Mouse (Mus musculus) forebrain, embryonic 11.5 days (tissue): ENCODE data around the gene Armh3. TPM values are rescaled to one million over a fixed set of nuclear protein-coding genes. Genes with fewer than 3 reads are reported as not detected.

Experiments used
- ATAC-seq: fragments of 200-750 bp; cut with Nextera tagmentation; replicated peaks from 2 replicates; pipeline ENCODE4 v1.8.0; 2017; ENCODE audit warnings: moderate TSS enrichment; ENCODE audit not compliant: low FRiP score
- DNase-seq: peaks from one replicate; pipeline ENCODE4 v3.0.0-alpha.2; 2017; ENCODE audit warnings: low spot score
- H3K27ac ChIP-seq: fragments of 300-500 bp; sonication (generic); 2 replicates; pipeline ENCODE4 v1.5.1; 2014; ENCODE audit warnings: low read depth, low read length
- H3K27me3 ChIP-seq: fragments of 300-500 bp; sonication (generic); 2 replicates; pipeline ENCODE4 v1.6.1; 2014; ENCODE audit warnings: mild to moderate bottlenecking, low read length, mixed read lengths; ENCODE audit not compliant: control insufficient read depth, insufficient read depth
- H3K36me3 ChIP-seq: fragments of 300-500 bp; sonication (generic); 2 replicates; pipeline ENCODE4 v1.6.1; 2014; ENCODE audit warnings: mild to moderate bottlenecking, low read length, moderate library complexity, mixed read lengths; ENCODE audit not compliant: control insufficient read depth, insufficient read depth
- H3K4me1 ChIP-seq: fragments of 300-500 bp; sonication (generic); replicated peaks from 2 replicates; pipeline ENCODE4 v1.6.1; 2014; ENCODE audit warnings: low read length, mixed read lengths; ENCODE audit not compliant: control insufficient read depth, insufficient read depth
- H3K4me2 ChIP-seq: fragments of 300-500 bp; sonication (generic); 2 replicates; pipeline ENCODE4 v1.6.1; 2014; ENCODE audit warnings: low read depth, mild to moderate bottlenecking, low read length, moderate library complexity, mixed read lengths; ENCODE audit not compliant: severe bottlenecking
- H3K4me3 ChIP-seq: fragments of 300-500 bp; sonication (generic); 2 replicates; pipeline ENCODE4 v1.5.1; 2014; ENCODE audit warnings: low read depth, low read length
- H3K9ac ChIP-seq: fragments of 300-500 bp; sonication (generic); 2 replicates; pipeline ENCODE4 v1.6.1; 2014; ENCODE audit warnings: low read length
- H3K9me3 ChIP-seq: fragments of 300-500 bp; sonication (generic); 2 replicates; pipeline ENCODE4 v1.6.1; 2016; ENCODE audit warnings: low read length, mixed read lengths; ENCODE audit not compliant: control insufficient read depth
- WGBS: fragments of 180-500 bp; shearing (Covaris S2); extraction: QIAGEN DNeasy Blood & Tissue Kit; methylation state at CpG from one replicate; pipeline ENCODE4 v1.1.7; 2014; 5-methylcytosine and 5-hydroxymethylcytosine counted together
- polyA plus RNA-seq: library from polyadenylated mRNA; unstranded; fragments of >200 nt; fragmentation: Nextera tagmentation; extraction: Ambion mirVana; gene quantifications from 2 replicates; pipeline ENCODE4 v1.2.1, GENCODE M21; 2014

Gene Armh3
- polyA plus RNA-seq, 1 experiment from 2014 or later = 17.2 TPM

DNA sequence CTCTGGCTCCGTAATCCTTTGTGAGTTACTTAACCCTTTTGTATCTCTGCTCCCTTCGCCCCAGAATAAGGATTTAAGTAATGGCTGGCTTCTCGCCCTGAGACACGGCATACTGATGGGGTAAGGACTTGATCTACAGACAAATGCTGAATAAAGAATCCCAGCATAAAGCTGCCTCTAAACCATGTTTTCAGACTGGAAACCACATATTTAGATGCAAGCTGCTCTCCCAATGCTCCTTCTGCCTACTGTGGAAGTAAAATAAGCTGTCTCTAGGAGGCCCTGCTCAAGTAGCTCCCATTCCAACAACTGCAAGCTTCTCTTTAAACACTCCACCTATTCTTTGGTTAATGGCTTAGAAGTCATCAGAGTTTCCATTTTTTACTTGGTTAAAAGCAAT, 81.8 kb downstream of the Armh3 start:
- no peak overlapping the region for H3K9ac ChIP-seq
- no peaks in the 10 kb centered on the region for H3K27me3 ChIP-seq
- no peak overlapping the region for H3K4me2 ChIP-seq
- H3K4me3 ChIP-seq = no peak overlapping the region
- no peak for DNase-seq
- no peaks in the 10 kb centered on the region for H3K36me3 ChIP-seq
- no peaks in the 10 kb centered on the region for H3K4me1 ChIP-seq
- ATAC-seq = no peak
- H3K9me3 ChIP-seq = no peaks in the 10 kb centered on the region
- no peak overlapping the region for H3K27ac ChIP-seq
- 63% methylated on average over 4 of the region's 4 CpGs for WGBS

GRCm38 (mm10) chr19:45916026-45916425, 82.3 kb downstream of the Armh3 start:
- 88% methylated on average over 3 of the region's 3 CpGs for WGBS
- Histone ChIP-seq H3K4me3 (no peak overlapping the region), H3K36me3 (no peaks in the 10 kb centered on the region), H3K9me3 (no peaks in the 10 kb centered on the region), H3K27ac (no peak overlapping the region), H3K4me2 (no peak overlapping the region), H3K27me3 (no peaks in the 10 kb centered on the region), H3K4me1 (no peaks in the 10 kb centered on the region), H3K9ac (no peak overlapping the region)
- DNase-seq (no peak), ATAC-seq (no peak)

DNA sequence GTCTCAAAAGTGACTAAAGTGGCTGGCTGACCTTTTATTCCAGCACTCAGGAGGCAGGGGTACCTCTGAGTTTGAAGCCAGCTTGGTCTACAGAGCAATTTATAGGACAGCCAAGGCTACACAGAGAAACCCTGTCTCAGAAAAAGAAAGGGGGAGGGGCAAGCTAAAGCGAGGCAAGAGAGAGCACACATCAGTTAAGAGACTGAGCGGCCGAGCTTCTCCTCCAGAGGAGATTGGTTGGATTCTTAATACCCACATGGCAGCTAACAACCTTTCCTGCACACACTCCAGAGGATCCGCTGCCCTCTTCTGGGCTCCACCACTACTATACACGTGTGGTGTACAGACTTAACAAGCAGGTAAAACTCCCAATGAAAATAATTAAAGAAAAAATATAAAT, 85.3 kb downstream of the Armh3 start:
- DNase-seq (no peak), ATAC-seq (no peak)
- no peak overlapping the region for H3K27ac ChIP-seq
- H3K9ac ChIP-seq = no peak overlapping the region
- no peaks in the 10 kb centered on the region for H3K4me1 ChIP-seq
- H3K27me3 ChIP-seq = no peaks in the 10 kb centered on the region
- no peaks in the 10 kb centered on the region for H3K36me3 ChIP-seq
- no peak overlapping the region for H3K4me2 ChIP-seq
- no peaks in the 10 kb centered on the region for H3K9me3 ChIP-seq
- 40% methylated on average over 5 of the region's 5 CpGs for WGBS
- H3K4me3 ChIP-seq = no peak overlapping the region

DNA sequence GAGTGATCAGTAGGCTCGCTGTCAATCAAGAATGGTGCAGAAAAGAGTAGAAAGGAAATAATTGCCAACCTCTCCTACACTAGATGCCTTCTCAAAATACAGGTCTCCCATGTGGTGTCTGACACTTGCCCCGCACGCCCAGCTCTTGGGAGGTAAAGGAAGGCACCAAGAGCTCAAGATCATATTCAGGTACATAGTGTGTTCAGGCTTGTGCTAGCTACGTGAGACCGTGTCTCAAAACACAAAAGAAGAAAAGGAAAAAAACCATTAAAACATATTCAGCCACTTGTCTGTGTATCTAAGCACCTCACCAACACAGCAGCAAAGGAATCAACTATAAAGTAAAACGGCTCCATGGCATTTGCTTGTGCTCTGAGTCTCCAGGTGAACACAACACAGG, 85.9 kb downstream of the Armh3 start:
- DNase-seq (no peak), ATAC-seq (no peak)
- H3K4me1 ChIP-seq = no peaks in the 10 kb centered on the region
- no peaks in the 10 kb centered on the region for H3K27me3 ChIP-seq
- no peaks in the 10 kb centered on the region for H3K9me3 ChIP-seq
- no peak overlapping the region for H3K4me3 ChIP-seq
- H3K27ac ChIP-seq = no peak overlapping the region
- H3K9ac ChIP-seq = no peak overlapping the region
- no peaks in the 10 kb centered on the region for H3K36me3 ChIP-seq
- no peak overlapping the region for H3K4me2 ChIP-seq
- WGBS = 88% methylated on average over 6 of the region's 6 CpGs

DNA sequence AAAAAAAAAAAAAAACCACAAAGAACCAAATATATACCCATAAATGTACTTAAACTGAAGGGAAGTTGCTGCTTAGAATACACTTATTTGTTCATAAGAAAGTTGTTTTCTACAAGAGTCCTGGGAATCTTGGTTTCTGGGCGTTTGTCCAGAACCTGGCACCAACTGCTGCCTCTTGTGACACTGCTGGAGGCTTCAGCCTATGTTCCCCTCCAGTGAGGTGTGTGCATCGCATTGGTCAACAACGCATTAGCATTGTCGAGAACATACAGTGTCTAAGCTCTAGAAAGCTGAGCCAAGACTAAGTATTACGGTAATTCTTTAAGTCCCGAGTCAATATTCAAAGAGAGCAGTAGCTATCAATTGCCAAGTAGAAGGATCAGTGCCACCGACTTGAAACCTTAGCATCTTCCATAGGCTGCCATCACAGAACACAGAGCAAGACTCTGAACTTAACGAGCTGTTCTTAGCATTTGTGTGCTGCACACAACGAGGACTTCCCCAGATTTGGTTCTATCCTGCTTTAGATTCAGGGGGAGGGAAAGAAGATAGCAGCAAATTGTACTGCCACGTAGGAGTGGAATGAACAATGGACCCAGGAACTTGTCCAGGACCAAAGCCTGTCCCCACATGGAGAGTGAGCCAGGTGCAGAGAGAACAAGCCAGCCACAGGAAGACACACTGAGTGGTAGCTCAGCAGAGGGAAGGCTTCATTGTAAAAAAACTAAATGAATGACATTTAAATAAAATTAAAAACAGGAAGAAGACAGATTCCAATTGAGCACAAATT, 86.9 kb downstream of the Armh3 start:
- H3K27ac ChIP-seq = no peak overlapping the region
- no peaks in the 10 kb centered on the region for H3K4me1 ChIP-seq
- H3K4me2 ChIP-seq = no peak overlapping the region
- H3K9me3 ChIP-seq = no peaks in the 10 kb centered on the region
- no peaks in the 10 kb centered on the region for H3K27me3 ChIP-seq
- H3K9ac ChIP-seq = no peak overlapping the region
- ATAC-seq (no peak), DNase-seq (no peak)
- H3K4me3 ChIP-seq = no peak overlapping the region
- 79% methylated on average over 10 of the region's 10 CpGs for WGBS
- H3K36me3 ChIP-seq = no peaks in the 10 kb centered on the region

GRCm38 (mm10) chr19:45908246-45908645, 90.0 kb downstream of the Armh3 start:
- DNase-seq = no peak

DNA sequence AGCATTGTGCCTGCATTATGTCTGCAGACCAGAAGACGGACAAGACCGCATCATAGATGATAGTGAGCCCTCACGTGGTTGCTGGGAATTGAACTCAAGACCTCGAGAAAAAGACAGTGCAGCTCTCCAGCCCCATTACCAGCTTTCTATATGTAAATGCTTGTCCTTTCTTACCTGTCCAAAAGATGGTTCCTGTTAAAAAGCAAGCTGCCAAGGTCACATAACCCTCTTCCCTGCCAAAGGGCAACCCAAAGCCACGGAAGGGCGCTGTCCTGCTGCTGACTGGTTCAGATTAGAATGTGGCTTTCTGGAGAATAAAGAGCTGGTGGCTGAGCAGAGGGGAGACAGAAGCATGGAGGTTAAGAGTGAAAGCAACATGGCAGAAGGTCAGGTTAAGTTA, 90.9 kb downstream of the Armh3 start:
- Histone ChIP-seq H3K9ac (no peak overlapping the region), H3K9me3 (no peaks in the 10 kb centered on the region), H3K4me1 (no peaks in the 10 kb centered on the region), H3K27me3 (no peaks in the 10 kb centered on the region), H3K36me3 (no peaks in the 10 kb centered on the region), H3K4me2 (no peak overlapping the region), H3K27ac (no peak overlapping the region), H3K4me3 (no peak overlapping the region)
- WGBS = 90% methylated on average over 6 of the region's 6 CpGs
- ATAC-seq (no peak), DNase-seq (no peak)

More at GRCm38 (mm10) chr19:45908246-45908645, 90.0 kb downstream of the Armh3 start:
- no peaks in the 10 kb centered on the region for H3K36me3 ChIP-seq
- H3K27me3 ChIP-seq = no peaks in the 10 kb centered on the region
- H3K4me2 ChIP-seq = no peak overlapping the region
- no peaks in the 10 kb centered on the region for H3K4me1 ChIP-seq
- WGBS = 98% methylated on average over 3 of the region's 3 CpGs
- ATAC-seq = no peak
- H3K9me3 ChIP-seq = no peaks in the 10 kb centered on the region
- H3K4me3 ChIP-seq = no peak overlapping the region
- no peak overlapping the region for H3K9ac ChIP-seq
- H3K27ac ChIP-seq = no peak overlapping the region

DNA sequence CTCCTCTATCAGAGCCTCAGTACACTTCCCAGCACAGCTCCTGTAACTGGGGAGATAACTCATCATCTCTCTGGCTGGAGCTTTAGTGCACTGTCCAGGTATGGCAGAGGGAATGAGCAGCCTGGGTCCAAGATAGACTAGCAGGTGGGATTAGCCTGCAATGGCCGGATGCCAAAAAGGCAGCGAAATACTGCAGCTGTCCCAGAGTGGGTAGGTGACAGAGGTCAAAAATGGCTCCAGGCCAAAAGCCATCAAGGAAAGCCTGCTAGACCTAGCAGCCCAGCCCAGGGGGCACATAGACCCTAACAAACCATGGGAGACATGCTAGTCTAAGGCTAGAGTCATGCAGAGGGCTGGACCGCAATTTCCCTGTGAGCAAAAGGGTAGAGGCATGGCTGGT, 94.4 kb downstream of the Armh3 start:
- Histone ChIP-seq H3K27me3 (no peaks in the 10 kb centered on the region), H3K27ac (no peak overlapping the region), H3K36me3 (no peaks in the 10 kb centered on the region), H3K4me1 (no peaks in the 10 kb centered on the region), H3K9ac (no peak overlapping the region), H3K4me3 (no peak overlapping the region), H3K9me3 (no peaks in the 10 kb centered on the region), H3K4me2 (no peak overlapping the region)
- no peak for ATAC-seq
- 91% methylated on average over 3 of the region's 3 CpGs for WGBS
- no peak for DNase-seq

GRCm38 (mm10) chr19:45902390-45903035, 95.8 kb downstream of the Armh3 start:
- Histone ChIP-seq H3K27me3 (no peaks in the 10 kb centered on the region), H3K4me3 (no peak overlapping the region), H3K27ac (no peak overlapping the region), H3K9me3 (no peaks in the 10 kb centered on the region), H3K36me3 (no peaks in the 10 kb centered on the region), H3K4me2 (no peak overlapping the region), H3K9ac (no peak overlapping the region), H3K4me1 (no peaks in the 10 kb centered on the region)
- 92% methylated on average over 8 of the region's 8 CpGs for WGBS
- DNase-seq (no peak), ATAC-seq (no peak)
